Mouse (Mus musculus) embryonic facial prominence, embryonic 10.5 days (tissue): Measurements from ENCODE around the gene Gne. TPM values are rescaled to one million over a fixed set of nuclear protein-coding genes. Genes with fewer than 3 reads are reported as not detected.

Experiments used
- DNase-seq: peaks from one replicate; pipeline ENCODE4 v3.0.0-alpha.2; 2017; ENCODE audit warnings: low spot score
- H3K27ac ChIP-seq: fragments of 300-500 bp; sonication (generic); replicated peaks from 2 replicates; pipeline ENCODE4 v1.5.1; 2016; ENCODE audit warnings: mild to moderate bottlenecking
- H3K27me3 ChIP-seq: fragments of 300-500 bp; sonication (generic); replicated peaks from 2 replicates; pipeline ENCODE4 v1.6.1; 2016; ENCODE audit warnings: low read depth, mild to moderate bottlenecking; ENCODE audit not compliant: poor library complexity, severe bottlenecking
- H3K36me3 ChIP-seq: fragments of 300-500 bp; sonication (generic); replicated peaks from 2 replicates; pipeline ENCODE4 v1.6.1; 2016; ENCODE audit warnings: mild to moderate bottlenecking, moderate library complexity
- H3K4me1 ChIP-seq: fragments of 300-500 bp; sonication (generic); 2 replicates; pipeline ENCODE4 v1.6.1; 2016
- H3K4me3 ChIP-seq: fragments of 300-500 bp; sonication (generic); 2 replicates; pipeline ENCODE4 v1.5.1; 2016; ENCODE audit warnings: mild to moderate bottlenecking, moderate library complexity
- H3K9me3 ChIP-seq: fragments of 300-500 bp; sonication (generic); 2 replicates; pipeline ENCODE4 v1.6.1; 2016; ENCODE audit warnings: mild to moderate bottlenecking
- WGBS: fragments of 180-500 bp; shearing (Covaris S2); methylation state at CpG from one replicate; pipeline ENCODE4 v1.1.7; 2016; 5-methylcytosine and 5-hydroxymethylcytosine counted together
- polyA plus RNA-seq: library from polyadenylated mRNA; unstranded; fragments of >200 nt; fragmentation: Nextera tagmentation; extraction: Ambion mirVana; gene quantifications from 2 replicates; pipeline ENCODE4 v1.2.1, GENCODE M21; 2016

Gne gene
- polyA plus RNA-seq, 1 experiment from 2014 or later: 20.5 TPM

DNA sequence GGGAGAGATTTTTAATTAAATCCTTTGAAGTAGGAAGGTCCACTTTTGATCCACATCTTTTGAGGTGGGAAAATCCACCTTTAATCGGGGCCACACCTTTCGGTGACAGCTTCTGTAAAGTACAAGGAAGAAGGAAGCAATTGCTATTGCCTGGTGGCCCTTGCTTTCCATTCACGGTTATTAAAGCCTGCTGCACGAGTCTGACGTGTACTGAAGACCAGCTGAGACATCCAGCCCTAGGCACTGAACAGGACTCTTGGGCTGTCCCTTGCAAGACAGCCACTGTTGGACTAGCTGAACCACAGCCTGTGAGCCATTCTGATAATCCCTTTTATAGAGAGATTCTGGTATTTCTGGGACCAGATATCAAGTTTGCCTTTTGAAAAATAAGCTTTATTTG lies 47.5 kb downstream of the Gne start:
- DNase-seq: no peak
- Histone ChIP-seq H3K4me1 (no peaks in the 10 kb centered on the region), H3K36me3 (peaks cover 79% of the 10 kb centered on the region), H3K27me3 (peaks cover 31% of the 10 kb centered on the region), H3K9me3 (no peaks in the 10 kb centered on the region), H3K4me3 (no peak overlapping the region), H3K27ac (no peak overlapping the region)
- 80% methylated on average over 5 of the region's 5 CpGs for WGBS

DNA sequence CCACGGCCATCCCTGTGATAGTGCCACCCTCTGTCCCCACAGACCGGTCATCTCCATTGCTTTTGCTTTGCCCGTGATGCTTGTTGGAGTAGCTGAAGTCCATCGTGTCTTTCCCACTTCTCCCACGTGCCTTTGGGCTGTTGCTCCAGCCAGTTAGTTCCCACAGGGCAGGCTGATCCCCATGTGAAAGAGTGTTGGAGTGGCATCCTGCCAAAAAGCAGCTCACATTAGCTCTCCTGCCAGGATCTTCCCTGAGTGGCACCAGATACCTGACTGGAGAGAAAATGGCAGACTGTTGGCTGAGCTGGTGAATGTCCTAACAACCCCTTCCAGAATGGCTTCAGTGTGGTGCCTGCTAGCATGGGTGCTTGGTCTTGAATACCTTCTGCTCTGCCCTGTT lies 52.5 kb downstream of the Gne start:
- Histone ChIP-seq H3K27ac (no peak overlapping the region), H3K4me3 (no peak overlapping the region), H3K36me3 (peaks cover 88% of the 10 kb centered on the region), H3K4me1 (peaks cover 14% of the 10 kb centered on the region), H3K27me3 (peaks cover 55% of the 10 kb centered on the region), H3K9me3 (no peaks in the 10 kb centered on the region)
- 93% methylated on average over 5 of the region's 5 CpGs for WGBS
- DNase-seq: no peak

DNA sequence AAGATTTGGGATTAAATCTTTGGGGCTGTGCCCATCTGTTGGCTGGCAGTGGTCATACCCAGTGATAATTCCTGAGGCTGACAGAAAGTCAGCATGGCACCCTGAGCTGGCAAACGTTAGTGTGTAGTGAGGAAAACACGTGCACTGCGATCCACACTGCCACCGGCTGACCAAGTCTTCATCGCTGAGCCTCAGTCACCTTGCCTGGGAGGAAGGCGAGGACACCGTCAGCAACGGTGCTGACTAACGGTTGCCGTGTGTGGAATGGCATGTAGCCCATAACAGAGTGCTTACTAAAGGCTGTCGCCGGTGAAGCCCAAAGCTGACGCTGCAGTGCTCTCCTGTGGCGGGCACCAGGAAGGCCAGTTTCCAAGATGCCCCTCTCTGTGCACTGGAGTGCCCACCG lies 54.3 kb downstream of the Gne start:
- Histone ChIP-seq H3K4me3 (no peak overlapping the region), H3K36me3 (peaks cover 96% of the 10 kb centered on the region), H3K27me3 (peaks cover 70% of the 10 kb centered on the region), H3K4me1 (peaks cover 14% of the 10 kb centered on the region), H3K9me3 (no peaks in the 10 kb centered on the region), H3K27ac (no peak overlapping the region)
- WGBS: 93% methylated on average over 15 of the region's 15 CpGs
- no peak for DNase-seq

GRCm38 (mm10) chr4:44028303-44029135 lies 55.5 kb downstream of the Gne start:
- Histone ChIP-seq H3K4me3 (no peak overlapping the region; the same call in 1 of the 2 replicates), H3K4me1 (peaks cover 14% of the 10 kb centered on the region), H3K27ac (0 out of 2 replicates have a peak overlapping the region, but pooled peaks have one; percentile 25), H3K9me3 (no peaks in the 10 kb centered on the region), H3K27me3 (peaks cover 76% of the 10 kb centered on the region), H3K36me3 (peaks cover 100% of the 10 kb centered on the region)
- DNase-seq: peak; percentile 52
- WGBS: 37% methylated on average over 16 of the region's 16 CpGs

GRCm38 (mm10) chr4:44025570-44025969 lies 58.4 kb downstream of the Gne start:
- no peak for DNase-seq
- H3K27me3 ChIP-seq: peaks cover 54% of the 10 kb centered on the region
- H3K4me3 ChIP-seq: no peak overlapping the region

GRCm38 (mm10) chr4:44024241-44024640 lies 59.7 kb downstream of the Gne start:
- 94% methylated on average over 6 of the region's 6 CpGs for WGBS
- DNase-seq: no peak
- Histone ChIP-seq H3K27me3 (peaks cover 41% of the 10 kb centered on the region), H3K36me3 (peaks cover 100% of the 10 kb centered on the region), H3K27ac (no peak overlapping the region), H3K9me3 (no peaks in the 10 kb centered on the region), H3K4me1 (peaks cover 14% of the 10 kb centered on the region), H3K4me3 (no peak overlapping the region)

More at GRCm38 (mm10) chr4:44025570-44025969, 58.4 kb downstream of the Gne start:
- Histone ChIP-seq H3K9me3 (no peaks in the 10 kb centered on the region), H3K4me1 (peaks cover 14% of the 10 kb centered on the region), H3K27ac (no peak overlapping the region), H3K36me3 (peaks cover 100% of the 10 kb centered on the region)
- 91% methylated on average over 6 of the region's 6 CpGs for WGBS

GRCm38 (mm10) chr4:44023681-44024080 lies 60.3 kb downstream of the Gne start:
- WGBS: 94% methylated on average over 9 of the region's 9 CpGs
- no peak overlapping the region for H3K27ac ChIP-seq
- DNase-seq: no peak
- H3K4me3 ChIP-seq: no peak overlapping the region
- H3K27me3 ChIP-seq: peaks cover 39% of the 10 kb centered on the region
- H3K9me3 ChIP-seq: no peaks in the 10 kb centered on the region
- peaks cover 100% of the 10 kb centered on the region for H3K36me3 ChIP-seq
- H3K4me1 ChIP-seq: peaks cover 11% of the 10 kb centered on the region

DNA sequence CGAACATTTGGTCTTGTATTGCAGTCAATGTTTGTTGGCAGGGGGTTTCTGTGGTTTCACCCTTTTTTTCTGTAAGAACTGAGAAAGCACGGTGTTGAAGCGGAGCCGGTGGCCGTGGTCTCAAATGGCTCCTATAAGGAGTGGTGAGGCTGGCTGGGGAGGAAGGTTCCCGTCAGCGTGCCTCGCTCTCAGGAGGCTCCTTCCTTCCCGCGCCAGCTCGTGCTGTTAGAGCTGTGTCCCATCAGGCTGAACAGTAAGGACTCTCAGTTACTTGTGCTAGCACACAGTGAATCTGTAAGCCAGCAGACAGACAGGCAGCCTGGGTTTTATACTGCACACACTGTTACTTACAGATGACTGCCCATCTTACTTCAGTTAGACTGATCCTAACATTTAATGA lies 61.2 kb downstream of the Gne start:
- Histone ChIP-seq H3K4me1 (peaks cover 2% of the 10 kb centered on the region), H3K27me3 (peaks cover 39% of the 10 kb centered on the region), H3K36me3 (peaks cover 99% of the 10 kb centered on the region), H3K27ac (no peak overlapping the region), H3K9me3 (no peaks in the 10 kb centered on the region), H3K4me3 (no peak overlapping the region)
- WGBS: 91% methylated on average over 11 of the region's 11 CpGs
- no peak for DNase-seq

DNA sequence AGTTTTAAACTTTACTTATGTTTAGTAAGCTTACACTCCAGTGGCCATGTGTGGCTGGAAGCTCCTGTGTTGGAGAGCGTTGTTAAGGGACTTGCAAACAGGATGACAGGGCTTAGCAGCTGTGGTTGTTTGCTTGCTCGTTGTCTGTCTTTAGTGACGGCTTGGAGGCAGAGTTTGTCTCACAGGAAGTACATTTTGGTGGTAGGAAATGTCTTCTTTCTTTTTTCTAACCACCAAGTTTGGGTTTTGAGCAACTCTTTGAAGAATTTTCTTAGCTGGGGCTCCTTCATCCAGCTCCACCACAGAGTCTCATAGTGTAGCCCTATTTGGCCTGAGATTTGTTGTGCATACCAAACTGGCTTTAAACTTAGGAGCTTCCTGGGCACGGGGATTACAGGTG lies 61.7 kb downstream of the Gne start:
- 87% methylated on average over 4 of the region's 4 CpGs for WGBS
- Histone ChIP-seq H3K4me3 (no peak overlapping the region), H3K36me3 (peaks cover 95% of the 10 kb centered on the region), H3K9me3 (no peaks in the 10 kb centered on the region), H3K27ac (no peak overlapping the region), H3K4me1 (no peaks in the 10 kb centered on the region), H3K27me3 (peaks cover 39% of the 10 kb centered on the region)
- DNase-seq: no peak

- Histone ChIP-seq H3K36me3 (peaks cover 63% of the 10 kb centered on the region), H3K27ac (no peak overlapping the region), H3K9me3 (no peaks in the 10 kb centered on the region), H3K4me3 (no peak overlapping the region), H3K4me1 (peaks cover 18% of the 10 kb centered on the region), H3K27me3 (no peaks in the 10 kb centered on the region)
- 96% methylated on average over 12 of the region's 12 CpGs for WGBS
- no peak for DNase-seq
These were observed 67.2 kb downstream of the Gne start for GRCm38 (mm10) chr4:44016791-44017190.

DNA sequence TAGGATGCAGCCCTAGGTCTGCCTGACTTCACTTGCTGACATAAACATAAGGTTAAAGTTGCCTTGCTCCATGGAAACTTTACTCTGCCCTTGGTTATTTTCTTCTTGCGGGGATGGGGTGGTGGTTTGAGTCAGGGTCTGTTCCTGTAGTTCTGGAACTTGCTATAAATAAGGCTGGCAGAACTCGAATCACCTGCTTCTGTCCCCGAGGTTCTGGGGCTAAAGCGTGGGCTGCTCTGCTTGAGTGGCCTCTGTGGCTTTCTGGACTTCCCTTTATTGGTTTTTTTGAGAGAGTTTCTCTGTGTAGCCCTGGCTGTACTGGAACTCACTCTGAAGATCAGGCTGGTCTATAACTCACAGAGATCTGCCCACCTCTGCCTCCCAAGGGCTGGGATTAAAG lies 67.9 kb downstream of the Gne start:
- Histone ChIP-seq H3K36me3 (peaks cover 56% of the 10 kb centered on the region), H3K9me3 (no peaks in the 10 kb centered on the region), H3K27me3 (no peaks in the 10 kb centered on the region), H3K27ac (no peak overlapping the region), H3K4me3 (no peak overlapping the region), H3K4me1 (peaks cover 18% of the 10 kb centered on the region)
- 89% methylated on average over 4 of the region's 4 CpGs for WGBS
- no peak for DNase-seq

- Histone ChIP-seq H3K27me3 (no peaks in the 10 kb centered on the region), H3K36me3 (peaks cover 31% of the 10 kb centered on the region), H3K4me3 (peak overlapping the region; percentile 99), H3K27ac (peak overlapping the region; percentile 88; the same call in 1 of the 2 replicates), H3K4me1 (peaks cover 18% of the 10 kb centered on the region), H3K9me3 (no peaks in the 10 kb centered on the region)
- whole genome bisulfite sequencing: 28% methylated on average over 11 of the region's 11 CpGs
- DNase-seq: no peak
These were observed 70.4 kb downstream of the Gne start for GRCm38 (mm10) chr4:44013391-44014070.
